Mouse (Mus musculus): ENCODE data around the gene Tgfa. TPM values are rescaled to one million over a fixed set of nuclear protein-coding genes. Genes with fewer than 3 reads are reported as not detected.

Tgfa gene
- polyA plus RNA-seq, 2 experiments, result 2.7 to 3.1 TPM

DNA sequence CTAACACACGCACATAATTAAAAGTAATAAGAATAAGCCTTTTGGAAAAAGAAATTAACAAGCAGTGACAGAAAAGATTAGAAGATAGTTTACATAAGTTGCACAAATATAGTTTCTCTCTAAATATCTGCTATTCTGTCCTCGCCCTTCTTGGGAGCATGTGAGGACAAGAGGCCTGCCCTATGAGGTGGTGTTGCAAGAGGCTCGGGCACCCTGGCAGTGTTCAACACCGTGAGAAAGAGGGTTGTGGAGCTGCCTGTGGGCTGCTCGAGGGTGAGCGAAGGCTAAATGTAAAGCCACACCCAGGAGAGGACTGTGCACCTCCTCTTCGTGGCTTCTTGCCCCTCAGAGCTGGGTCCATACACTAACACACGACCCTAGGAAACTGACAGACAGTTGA, 100.4 kb downstream of the Tgfa start:
- Histone ChIP-seq H3K4me3 (replicated peaks; ENCODE audit: low read length) (no peak overlapping the region), H3K36me3 (ENCODE audit: control insufficient read depth, insufficient read depth, low read length) (no peaks in the 10 kb centered on the region), H3K27me3 (ENCODE audit: control insufficient read depth, insufficient read depth, low read length) (no peaks in the 10 kb centered on the region), H3K4me1 (ENCODE audit: control insufficient read depth, insufficient read depth, low read length) (no peaks in the 10 kb centered on the region), H3K9me3 (ENCODE audit: control insufficient read depth, low read length) (0 out of 2 replicates have a peak, but pooled peaks cover 3% of the 10 kb centered on the region), H3K9ac (ENCODE audit: low read depth, low read length, severe bottlenecking) (no peak overlapping the region), H3K27ac (replicated peaks; ENCODE audit: low read depth, low read length) (no peak overlapping the region), H3K4me2 (replicated peaks; ENCODE audit: low read depth, low read length, severe bottlenecking) (no peak overlapping the region)
- 81% methylated on average over 8 of the region's 8 CpGs for WGBS
- DNase-seq (ENCODE audit: low spot score) (no peak), ATAC-seq (ENCODE audit: low FRiP score, low read depth) (no peak)
- no peak for TF ChIP-seq POLR2A (IDR thresholded peaks at IDR 0.05; ENCODE audit: borderline replicate concordance, extremely low read depth, insufficient read depth, insufficient read length)

DNA sequence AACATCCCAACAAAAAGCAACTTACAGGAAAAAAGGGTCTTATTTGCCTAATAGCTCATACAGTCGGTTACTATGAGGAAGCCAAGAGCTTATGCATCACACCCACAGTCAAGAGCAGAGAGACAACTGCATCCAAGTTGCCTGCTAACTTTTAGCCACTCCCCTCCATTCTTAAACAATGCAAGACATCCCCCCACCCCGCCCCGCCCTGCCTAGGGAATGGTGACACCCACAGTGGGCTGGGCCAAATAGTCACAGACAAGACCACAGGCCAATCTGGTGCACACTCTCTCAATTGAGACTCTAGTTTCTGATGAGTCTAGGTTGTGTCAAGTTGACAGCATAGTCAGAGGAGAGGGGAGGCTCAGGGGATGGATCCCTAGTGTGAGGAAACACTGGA, 101.1 kb downstream of the Tgfa start:
- ATAC-seq (ENCODE audit: low FRiP score, low read depth) (no peak), DNase-seq (ENCODE audit: low spot score) (no peak)
- WGBS, result 94% methylated on average over 3 of the region's 3 CpGs
- Histone ChIP-seq H3K36me3 (ENCODE audit: control insufficient read depth, insufficient read depth, low read length) (no peaks in the 10 kb centered on the region), H3K4me2 (replicated peaks; ENCODE audit: low read depth, low read length, severe bottlenecking) (no peak overlapping the region), H3K27ac (replicated peaks; ENCODE audit: low read depth, low read length) (no peak overlapping the region), H3K9ac (ENCODE audit: low read depth, low read length, severe bottlenecking) (no peak overlapping the region), H3K9me3 (ENCODE audit: control insufficient read depth, low read length) (0 out of 2 replicates have a peak, but pooled peaks cover 3% of the 10 kb centered on the region), H3K27me3 (ENCODE audit: control insufficient read depth, insufficient read depth, low read length) (no peaks in the 10 kb centered on the region), H3K4me1 (ENCODE audit: control insufficient read depth, insufficient read depth, low read length) (no peaks in the 10 kb centered on the region), H3K4me3 (replicated peaks; ENCODE audit: low read length) (no peak overlapping the region)
- TF ChIP-seq POLR2A (IDR thresholded peaks at IDR 0.05; ENCODE audit: borderline replicate concordance, extremely low read depth, insufficient read depth, insufficient read length), result no peak

DNA sequence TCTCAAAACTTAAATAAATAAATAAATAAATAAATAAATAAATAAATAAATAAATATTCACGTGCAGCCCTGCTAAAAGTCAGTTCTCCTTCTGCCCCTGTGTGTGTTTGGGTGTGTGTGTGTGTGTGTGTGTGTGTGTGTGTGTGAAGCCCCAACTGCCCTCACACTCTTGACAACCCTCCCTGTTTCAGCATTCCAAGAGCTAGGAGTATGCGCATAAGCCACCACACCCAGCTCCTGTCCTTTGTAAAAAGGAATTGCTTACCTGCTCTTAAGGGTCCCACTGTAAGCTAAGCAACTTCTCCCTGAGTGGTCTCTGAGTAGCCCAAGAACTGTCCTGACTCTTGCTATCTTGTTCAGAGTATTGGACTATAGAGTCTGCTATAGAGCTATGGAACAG, 101.9 kb downstream of the Tgfa start:
- H3K9me3 ChIP-seq (ENCODE audit: control insufficient read depth, low read length), result 0 out of 2 replicates have a peak, but pooled peaks cover 3% of the 10 kb centered on the region

DNA sequence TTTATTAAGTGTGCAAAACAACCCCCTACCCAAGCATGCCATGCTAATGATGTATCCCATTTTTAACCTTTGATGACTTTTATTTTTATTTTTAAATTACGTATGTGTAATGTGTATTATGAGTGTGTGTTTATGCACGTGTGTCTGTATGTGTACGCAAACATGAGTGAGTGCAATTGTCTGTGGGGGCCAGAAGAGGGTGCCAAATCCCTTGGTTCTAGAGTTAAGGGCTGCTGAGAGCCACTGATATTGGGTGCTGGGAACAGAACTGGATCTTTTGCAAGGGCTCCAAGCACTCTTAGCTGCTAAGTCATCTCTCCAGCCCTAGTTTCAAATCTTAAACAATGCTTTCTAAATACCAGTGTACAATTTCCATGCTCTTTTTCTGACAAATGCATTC, 103.9 kb downstream of the Tgfa start:
- no peaks in the 10 kb centered on the region for H3K36me3 ChIP-seq (ENCODE audit: control insufficient read depth, insufficient read depth, low read length)
- H3K4me2 ChIP-seq (replicated peaks; ENCODE audit: low read depth, low read length, severe bottlenecking), result no peak overlapping the region
- H3K4me1 ChIP-seq (ENCODE audit: control insufficient read depth, insufficient read depth, low read length), result no peaks in the 10 kb centered on the region
- no peak overlapping the region for H3K9ac ChIP-seq (ENCODE audit: low read depth, low read length, severe bottlenecking)
- no peak overlapping the region for H3K27ac ChIP-seq (replicated peaks; ENCODE audit: low read depth, low read length)
- H3K4me3 ChIP-seq (replicated peaks; ENCODE audit: low read length), result no peak overlapping the region
- no peaks in the 10 kb centered on the region for H3K27me3 ChIP-seq (ENCODE audit: control insufficient read depth, insufficient read depth, low read length)
- TF ChIP-seq POLR2A (IDR thresholded peaks at IDR 0.05; ENCODE audit: borderline replicate concordance, extremely low read depth, insufficient read depth, insufficient read length), result no peak
- DNase-seq (ENCODE audit: low spot score), result no peak
- WGBS, result 90% methylated on average over 3 of the region's 3 CpGs
- no peak for ATAC-seq (ENCODE audit: low FRiP score, low read depth)
- H3K9me3 ChIP-seq (ENCODE audit: control insufficient read depth, low read length), result 0 out of 2 replicates have a peak, but pooled peaks cover 3% of the 10 kb centered on the region

More for the DNA sequence above, 101.9 kb downstream of the Tgfa start:
- WGBS, result 90% methylated on average over 2 of the region's 2 CpGs
- TF ChIP-seq POLR2A (IDR thresholded peaks at IDR 0.05; ENCODE audit: borderline replicate concordance, extremely low read depth, insufficient read depth, insufficient read length), result no peak
- ATAC-seq (ENCODE audit: low FRiP score, low read depth), result no peak
- H3K4me3 ChIP-seq (replicated peaks; ENCODE audit: low read length), result no peak overlapping the region
- DNase-seq (ENCODE audit: low spot score), result no peak
- H3K4me2 ChIP-seq (replicated peaks; ENCODE audit: low read depth, low read length, severe bottlenecking), result no peak overlapping the region
- no peaks in the 10 kb centered on the region for H3K4me1 ChIP-seq (ENCODE audit: control insufficient read depth, insufficient read depth, low read length)
- no peaks in the 10 kb centered on the region for H3K27me3 ChIP-seq (ENCODE audit: control insufficient read depth, insufficient read depth, low read length)
- no peaks in the 10 kb centered on the region for H3K36me3 ChIP-seq (ENCODE audit: control insufficient read depth, insufficient read depth, low read length)
- H3K9ac ChIP-seq (ENCODE audit: low read depth, low read length, severe bottlenecking), result no peak overlapping the region
- H3K27ac ChIP-seq (replicated peaks; ENCODE audit: low read depth, low read length), result no peak overlapping the region

DNA sequence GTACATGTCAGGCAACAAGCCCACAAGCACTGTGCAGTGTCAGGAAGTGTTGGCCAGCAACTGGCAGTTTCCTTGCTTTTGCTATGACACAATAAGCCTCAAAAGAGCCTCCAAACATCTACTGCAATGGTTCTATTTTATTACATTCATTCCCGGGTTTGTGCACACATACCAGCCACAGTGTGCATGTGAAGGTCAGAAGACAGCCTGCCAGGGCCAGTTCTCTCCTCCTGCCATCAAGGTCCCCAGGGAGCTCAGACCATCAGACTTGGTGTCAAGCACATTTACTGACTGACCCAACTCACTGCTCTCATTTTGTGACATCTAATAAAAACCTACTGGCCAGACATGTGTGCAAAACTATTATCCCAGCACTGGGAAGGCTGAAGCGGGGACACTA, 104.4 kb downstream of the Tgfa start:
- 87% methylated on average over 2 of the region's 2 CpGs for WGBS
- H3K4me3 ChIP-seq (replicated peaks; ENCODE audit: low read length), result no peak overlapping the region
- H3K27me3 ChIP-seq (ENCODE audit: control insufficient read depth, insufficient read depth, low read length), result no peaks in the 10 kb centered on the region
- H3K36me3 ChIP-seq (ENCODE audit: control insufficient read depth, insufficient read depth, low read length), result no peaks in the 10 kb centered on the region
- H3K27ac ChIP-seq (replicated peaks; ENCODE audit: low read depth, low read length), result no peak overlapping the region
- H3K9ac ChIP-seq (ENCODE audit: low read depth, low read length, severe bottlenecking), result no peak overlapping the region
- no peaks in the 10 kb centered on the region for H3K4me1 ChIP-seq (ENCODE audit: control insufficient read depth, insufficient read depth, low read length)
- no peak for TF ChIP-seq POLR2A (IDR thresholded peaks at IDR 0.05; ENCODE audit: borderline replicate concordance, extremely low read depth, insufficient read depth, insufficient read length)
- no peak overlapping the region for H3K4me2 ChIP-seq (replicated peaks; ENCODE audit: low read depth, low read length, severe bottlenecking)
- H3K9me3 ChIP-seq (ENCODE audit: control insufficient read depth, low read length), result 0 out of 2 replicates have a peak, but pooled peaks cover 3% of the 10 kb centered on the region
- DNase-seq (ENCODE audit: low spot score) (no peak), ATAC-seq (ENCODE audit: low FRiP score, low read depth) (no peak)

DNA sequence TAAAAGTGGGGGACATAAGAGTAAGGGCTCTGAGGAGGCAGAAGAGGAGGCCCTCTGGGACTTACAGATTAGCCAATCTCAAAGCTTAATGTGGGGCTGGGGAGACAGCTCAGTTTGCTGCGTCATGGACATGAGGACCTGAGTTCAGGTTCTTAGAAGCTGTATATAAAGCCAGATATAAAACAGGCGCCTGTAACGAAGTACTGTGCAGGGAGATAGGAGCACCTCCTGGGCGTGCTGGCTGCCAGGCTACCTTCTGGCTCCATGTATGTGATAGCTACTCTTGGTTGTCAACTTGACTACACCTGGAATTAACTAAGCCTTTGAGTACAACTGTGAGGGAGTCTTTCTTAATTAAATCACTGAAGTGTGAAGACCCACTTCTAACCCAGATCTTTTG, 110.7 kb downstream of the Tgfa start:
- no peak for ATAC-seq (ENCODE audit: low FRiP score, low read depth)
- H3K27ac ChIP-seq (replicated peaks; ENCODE audit: low read depth, low read length), result no peak overlapping the region
- no peaks in the 10 kb centered on the region for H3K27me3 ChIP-seq (ENCODE audit: control insufficient read depth, insufficient read depth, low read length)
- DNase-seq (ENCODE audit: low spot score), result no peak
- TF ChIP-seq POLR2A (IDR thresholded peaks at IDR 0.05; ENCODE audit: borderline replicate concordance, extremely low read depth, insufficient read depth, insufficient read length), result no peak
- H3K9ac ChIP-seq (ENCODE audit: low read depth, low read length, severe bottlenecking), result no peak overlapping the region
- no peak overlapping the region for H3K4me3 ChIP-seq (replicated peaks; ENCODE audit: low read length)
- 75% methylated on average over 4 of the region's 4 CpGs for WGBS
- H3K36me3 ChIP-seq (ENCODE audit: control insufficient read depth, insufficient read depth, low read length), result no peaks in the 10 kb centered on the region
- no peaks in the 10 kb centered on the region; the same call in 1 of the 2 replicates for H3K4me1 ChIP-seq (ENCODE audit: control insufficient read depth, insufficient read depth, low read length)
- H3K9me3 ChIP-seq (ENCODE audit: control insufficient read depth, low read length), result no peaks in the 10 kb centered on the region
- H3K4me2 ChIP-seq (replicated peaks; ENCODE audit: low read depth, low read length, severe bottlenecking), result no peak overlapping the region

All from limb, embryonic 14.5 days (tissue).